Mouse (Mus musculus): ENCODE results near the gene Ndc80. TPM values are rescaled to one million over a fixed set of nuclear protein-coding genes. Genes with fewer than 3 reads are reported as not detected.

Gene Ndc80
- polyA plus RNA-seq, 1 experiment from 2014 or later = 11.3 TPM

DNA sequence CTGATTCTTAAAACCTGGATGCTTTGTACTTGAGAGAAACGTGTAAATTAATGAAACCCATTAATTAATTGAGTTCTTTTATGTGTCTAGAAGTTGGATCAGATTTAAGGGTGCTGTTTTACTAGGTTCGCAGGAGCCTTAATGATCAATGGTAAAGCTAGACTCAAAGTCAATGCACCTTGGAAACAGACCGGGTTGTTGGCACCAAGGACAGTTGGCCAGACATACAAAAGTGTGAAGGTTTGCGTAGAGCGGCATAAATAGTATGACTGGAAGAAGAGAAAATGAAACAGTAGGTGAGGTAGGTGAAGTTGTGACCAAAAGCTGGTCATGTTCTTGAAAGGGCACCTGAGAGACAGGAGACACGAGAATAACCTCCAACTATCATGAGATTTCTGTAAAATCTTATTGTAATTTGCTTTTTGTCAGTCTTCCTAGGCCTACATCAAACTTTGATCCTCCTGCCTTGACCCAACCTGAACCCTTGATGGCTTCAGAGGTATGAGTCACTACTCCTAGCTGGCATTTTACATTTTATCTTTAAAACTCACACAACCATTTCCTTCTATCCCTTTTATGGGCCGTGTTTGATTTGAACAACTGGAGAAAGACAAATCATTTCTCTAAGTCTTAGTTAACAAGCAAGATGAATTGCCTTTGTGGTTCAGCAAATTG is 50.2 kb downstream of the Ndc80 start:
- no peaks in the 10 kb centered on the region for H3K27me3 ChIP-seq (ENCODE audit: control insufficient read depth, insufficient read depth, low read length)
- TF ChIP-seq CTCF (IDR thresholded peaks at IDR 0.05; ENCODE audit: low read depth) (no peak), EP300 (optimal IDR thresholded peaks at IDR 0.05) (no peak)
- H3K9ac ChIP-seq (ENCODE audit: low read length) = no peak overlapping the region
- ATAC-seq (ENCODE audit: low FRiP score, low TSS enrichment) = no peak
- H3K4me1 ChIP-seq (replicated peaks; ENCODE audit: control insufficient read depth, insufficient read depth) = 0 out of 2 replicates have a peak, but pooled peaks cover 2% of the 10 kb centered on the region
- peak overlapping the region; percentile 93 for H3K4me2 ChIP-seq (replicated peaks; ENCODE audit: low read depth)
- peak; percentile 19 for DNase-seq (ENCODE audit: low spot score)
- no peaks in the 10 kb centered on the region for H3K9me3 ChIP-seq (ENCODE audit: control insufficient read depth, low read length)
- H3K36me3 ChIP-seq (ENCODE audit: control insufficient read depth, insufficient read depth, low read length) = no peaks in the 10 kb centered on the region
- H3K27ac ChIP-seq (replicated peaks) = no peak overlapping the region; the same call in 1 of the 2 replicates
- H3K4me3 ChIP-seq (ENCODE audit: low read depth, low read length) = peak overlapping the region; percentile 67; the same call in 1 of the 2 replicates
- WGBS = 64% methylated on average over 7 of the region's 7 CpGs

DNA sequence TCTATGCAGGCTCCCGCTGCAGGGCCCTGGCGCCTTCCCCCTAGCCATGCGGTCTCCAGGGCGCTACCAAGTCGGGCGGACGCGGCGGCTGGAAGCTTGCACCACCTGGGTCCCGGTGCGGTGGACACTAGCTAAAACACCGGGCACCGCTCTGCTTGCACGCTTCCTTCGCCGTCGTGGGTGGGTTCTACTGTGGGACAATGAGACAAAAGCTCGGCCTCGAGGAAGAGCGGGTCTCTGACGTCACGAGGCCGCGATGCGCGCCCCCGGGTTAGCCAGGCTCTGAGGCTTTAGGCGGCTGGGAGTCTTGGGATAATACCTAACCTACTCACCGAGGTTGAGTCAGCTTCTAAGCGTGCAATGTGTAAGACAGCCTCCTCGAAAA is 51.0 kb downstream of the Ndc80 start:
- H3K36me3 ChIP-seq (ENCODE audit: control insufficient read depth, insufficient read depth, low read length) = no peaks in the 10 kb centered on the region
- no peaks in the 10 kb centered on the region for H3K27me3 ChIP-seq (ENCODE audit: control insufficient read depth, insufficient read depth, low read length)
- peak overlapping the region; percentile 93 for H3K4me2 ChIP-seq (replicated peaks; ENCODE audit: low read depth)
- 0 out of 2 replicates have a peak, but pooled peaks cover 2% of the 10 kb centered on the region for H3K4me1 ChIP-seq (replicated peaks; ENCODE audit: control insufficient read depth, insufficient read depth)
- ATAC-seq (ENCODE audit: low FRiP score, low TSS enrichment) (peak; percentile 62), DNase-seq (ENCODE audit: low spot score) (no peak)
- no peak for TF ChIP-seq CTCF (IDR thresholded peaks at IDR 0.05; ENCODE audit: low read depth)
- TF ChIP-seq EP300 (optimal IDR thresholded peaks at IDR 0.05) = no peak
- WGBS = under 1% methylated on average over 30 of the region's 31 CpGs
- H3K4me3 ChIP-seq (ENCODE audit: low read depth, low read length) = peak overlapping the region; percentile 67
- H3K9me3 ChIP-seq (ENCODE audit: control insufficient read depth, low read length) = no peaks in the 10 kb centered on the region
- H3K9ac ChIP-seq (ENCODE audit: low read length) = peak overlapping the region; percentile 95
- peak overlapping the region; percentile 98 for H3K27ac ChIP-seq (replicated peaks)

DNA sequence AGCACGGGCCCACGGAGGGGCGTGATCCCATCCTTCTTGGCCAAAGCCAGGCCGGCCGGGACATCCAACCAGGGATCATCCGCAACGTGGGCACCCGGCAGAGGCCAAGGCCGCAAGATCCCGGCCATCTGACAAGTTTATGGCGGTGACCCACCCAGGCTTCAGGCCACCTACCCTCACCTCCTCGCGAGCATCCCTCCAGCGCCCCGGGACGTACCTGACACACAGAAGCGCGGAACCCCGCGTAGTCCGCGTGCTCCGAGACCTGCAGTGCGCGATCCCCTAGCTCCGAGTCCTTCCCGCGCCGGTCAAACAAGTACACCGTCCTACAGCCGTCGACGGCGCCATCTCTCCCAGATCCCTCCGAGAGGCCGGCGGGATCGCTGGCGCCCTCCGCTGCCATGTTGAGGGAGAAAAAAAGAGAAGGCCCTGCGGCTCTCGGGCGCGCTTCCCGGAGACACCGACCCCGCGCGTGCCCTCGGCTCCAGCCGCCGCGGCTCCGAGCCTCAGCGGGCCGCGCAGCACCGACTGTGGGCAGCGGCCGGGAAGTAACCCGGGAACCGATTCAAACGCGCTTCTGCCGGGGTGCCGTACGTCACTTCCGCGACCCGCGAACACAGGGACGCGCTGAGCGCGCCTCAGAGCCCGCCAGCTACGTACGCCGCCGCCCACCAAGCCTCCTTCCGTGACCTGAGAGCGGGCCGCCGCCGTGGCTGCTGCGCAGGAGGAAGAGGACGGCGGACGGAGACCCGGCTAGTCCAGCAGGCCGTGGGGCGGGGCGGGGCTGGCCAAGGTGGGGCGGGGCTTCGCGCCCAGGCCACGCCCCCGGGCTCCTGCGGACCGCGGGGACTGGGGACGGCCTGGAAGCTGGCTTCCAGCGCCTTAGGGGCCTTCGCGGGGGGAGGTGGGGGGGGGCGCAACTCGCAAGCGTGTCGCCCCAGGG is 51.6 kb downstream of the Ndc80 start, which contains the start of gene Smchd1:
TSS of gene Smchd1 (minus strand) at position 582 of the 943 bp plus-strand sequence.
- 0 out of 2 replicates have a peak, but pooled peaks cover 2% of the 10 kb centered on the region for H3K4me1 ChIP-seq (replicated peaks; ENCODE audit: control insufficient read depth, insufficient read depth)
- peak within 1 kb of the TSS; percentile 98 for H3K27ac ChIP-seq (replicated peaks)
- H3K9me3 ChIP-seq (ENCODE audit: control insufficient read depth, low read length) = no peaks in the 10 kb centered on the region
- H3K4me3 ChIP-seq (ENCODE audit: low read depth, low read length) = peak within 1 kb of the TSS; percentile 67
- peak within 1 kb of the TSS; percentile 93 for H3K4me2 ChIP-seq (replicated peaks; ENCODE audit: low read depth)
- H3K9ac ChIP-seq (ENCODE audit: low read length) = peak within 1 kb of the TSS; percentile 95
- H3K27me3 ChIP-seq (ENCODE audit: control insufficient read depth, insufficient read depth, low read length) = no peaks in the 10 kb centered on the region
- ATAC-seq (ENCODE audit: low FRiP score, low TSS enrichment) (peak; percentile 97), DNase-seq (ENCODE audit: low spot score) (peak; percentile 95)
- TF ChIP-seq CTCF (IDR thresholded peaks at IDR 0.05; ENCODE audit: low read depth) (peak; percentile 36; the same call in 1 of the 2 replicates), EP300 (optimal IDR thresholded peaks at IDR 0.05) (no peak)
- no peaks in the 10 kb centered on the region for H3K36me3 ChIP-seq (ENCODE audit: control insufficient read depth, insufficient read depth, low read length)
- under 1% methylated on average over 96 of the region's 109 CpGs for WGBS

DNA sequence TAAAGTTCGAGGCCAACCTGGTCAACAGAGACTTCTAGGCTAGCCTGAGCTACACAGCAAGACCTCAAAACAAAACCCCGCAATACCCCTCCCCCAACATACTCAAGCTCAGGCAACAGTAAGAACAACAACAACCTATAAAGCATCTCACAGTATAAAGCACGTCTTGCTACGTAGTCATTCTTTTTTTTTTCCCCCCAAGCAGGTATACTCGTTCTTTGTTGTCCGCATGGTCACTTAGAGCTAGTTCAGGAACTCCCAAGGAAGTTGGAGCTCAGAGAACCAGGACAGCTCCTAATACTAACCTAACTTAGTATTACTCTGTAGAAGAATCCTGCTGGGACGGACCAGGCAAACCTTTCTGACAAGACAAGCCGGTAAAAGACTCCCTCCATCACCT is 52.5 kb downstream of the Ndc80 start:
- H3K27ac ChIP-seq (replicated peaks) = peak overlapping the region; percentile 98; the same call in 1 of the 2 replicates
- no peak for DNase-seq (ENCODE audit: low spot score)
- no peak for ATAC-seq (ENCODE audit: low FRiP score, low TSS enrichment)
- H3K4me2 ChIP-seq (replicated peaks; ENCODE audit: low read depth) = peak overlapping the region; percentile 93
- 11% methylated on average over 8 of the region's 8 CpGs for WGBS
- no peak for TF ChIP-seq EP300 (optimal IDR thresholded peaks at IDR 0.05)
- TF ChIP-seq CTCF (IDR thresholded peaks at IDR 0.05; ENCODE audit: low read depth) = no peak
- H3K36me3 ChIP-seq (ENCODE audit: control insufficient read depth, insufficient read depth, low read length) = no peaks in the 10 kb centered on the region
- H3K4me3 ChIP-seq (ENCODE audit: low read depth, low read length) = peak overlapping the region; percentile 67
- H3K9ac ChIP-seq (ENCODE audit: low read length) = peak overlapping the region; percentile 95
- H3K4me1 ChIP-seq (replicated peaks; ENCODE audit: control insufficient read depth, insufficient read depth) = 0 out of 2 replicates have a peak, but pooled peaks cover 2% of the 10 kb centered on the region
- H3K27me3 ChIP-seq (ENCODE audit: control insufficient read depth, insufficient read depth, low read length) = no peaks in the 10 kb centered on the region
- no peaks in the 10 kb centered on the region for H3K9me3 ChIP-seq (ENCODE audit: control insufficient read depth, low read length)

DNA sequence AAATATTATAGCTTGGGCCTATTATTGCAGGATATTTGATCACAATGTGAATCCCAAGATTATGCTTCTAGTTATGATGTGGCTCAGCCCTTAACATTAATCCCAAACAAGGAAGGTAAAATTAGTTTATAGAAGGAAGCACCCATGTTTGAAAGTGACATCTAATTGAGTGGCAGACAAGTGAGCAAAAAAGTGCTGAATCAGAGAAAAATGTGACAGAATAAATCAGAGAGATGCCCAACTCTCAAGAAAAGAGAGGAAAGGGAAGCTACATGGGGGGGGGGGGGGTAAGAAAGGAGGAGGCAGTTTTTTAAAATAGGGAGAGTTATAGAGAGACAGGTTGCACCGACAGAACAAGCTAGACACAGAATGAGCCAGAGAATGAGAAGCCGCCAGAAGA is 55.4 kb downstream of the Ndc80 start:
- H3K9me3 ChIP-seq (ENCODE audit: control insufficient read depth, low read length) = no peaks in the 10 kb centered on the region
- ATAC-seq (ENCODE audit: low FRiP score, low TSS enrichment) = no peak
- TF ChIP-seq CTCF (IDR thresholded peaks at IDR 0.05; ENCODE audit: low read depth) (no peak), EP300 (optimal IDR thresholded peaks at IDR 0.05) (no peak)
- H3K4me3 ChIP-seq (ENCODE audit: low read depth, low read length) = no peak overlapping the region
- H3K4me2 ChIP-seq (replicated peaks; ENCODE audit: low read depth) = no peak overlapping the region
- H3K4me1 ChIP-seq (replicated peaks; ENCODE audit: control insufficient read depth, insufficient read depth) = 0 out of 2 replicates have a peak, but pooled peaks cover 2% of the 10 kb centered on the region
- no peak overlapping the region for H3K27ac ChIP-seq (replicated peaks)
- no peak overlapping the region for H3K9ac ChIP-seq (ENCODE audit: low read length)
- no peaks in the 10 kb centered on the region for H3K27me3 ChIP-seq (ENCODE audit: control insufficient read depth, insufficient read depth, low read length)
- WGBS = 54% methylated on average over 2 of the region's 2 CpGs
- H3K36me3 ChIP-seq (ENCODE audit: control insufficient read depth, insufficient read depth, low read length) = no peaks in the 10 kb centered on the region
- DNase-seq (ENCODE audit: low spot score) = no peak
